Mouse (Mus musculus) hindbrain, postnatal 0 days (tissue): ENCODE data around the gene Gm5072. TPM values are rescaled to one million over a fixed set of nuclear protein-coding genes. Genes with fewer than 3 reads are reported as not detected.
"Not testable (repeated sequence)": the region's sequence is repeated elsewhere in the genome, so short reads cannot be mapped to it uniquely, and the experiment has no call there.

Experiments used
- ATAC-seq: fragments of 200-750 bp; cut with Nextera tagmentation; 2 replicates; pipeline ENCODE4 v1.8.0; 2017; ENCODE audit warnings: mild to moderate bottlenecking, moderate TSS enrichment, moderate library complexity
- DNase-seq: peaks from one replicate; pipeline ENCODE4 v3.0.0-alpha.2; 2015; ENCODE audit warnings: low spot score
- H3K27ac ChIP-seq: fragments of 300-500 bp; sonication (generic); 2 replicates; pipeline ENCODE4 v1.5.1; 2014; ENCODE audit warnings: mild to moderate bottlenecking
- H3K27me3 ChIP-seq: fragments of 300-500 bp; sonication (generic); 2 replicates; pipeline ENCODE4 v1.6.1; 2014; ENCODE audit warnings: low read length, mixed read lengths; ENCODE audit not compliant: insufficient read depth
- H3K36me3 ChIP-seq: fragments of 300-500 bp; sonication (generic); 2 replicates; pipeline ENCODE4 v1.6.1; 2014; ENCODE audit warnings: low read length, mixed read lengths; ENCODE audit not compliant: insufficient read depth
- H3K4me1 ChIP-seq: fragments of 300-500 bp; sonication (generic); 2 replicates; pipeline ENCODE4 v1.6.1; 2014; ENCODE audit warnings: antibody characterized with exemption, low read length, mixed read lengths; ENCODE audit not compliant: insufficient read depth
- H3K4me2 ChIP-seq: fragments of 300-500 bp; sonication (generic); 2 replicates; pipeline ENCODE4 v1.6.1; 2014; ENCODE audit warnings: low read depth, mild to moderate bottlenecking, low read length, moderate library complexity, mixed read lengths
- H3K4me3 ChIP-seq: fragments of 300-500 bp; sonication (generic); 2 replicates; pipeline ENCODE4 v1.5.1; 2014; ENCODE audit warnings: low read length
- H3K9ac ChIP-seq: fragments of 300-500 bp; sonication (generic); replicated peaks from 2 replicates; pipeline ENCODE4 v1.6.1; 2014; ENCODE audit warnings: mild to moderate bottlenecking, low read length, moderate library complexity, mixed read lengths
- H3K9me3 ChIP-seq: fragments of 300-500 bp; sonication (generic); 2 replicates; pipeline ENCODE4 v1.6.1; 2016; ENCODE audit warnings: low read length, mixed read lengths
- WGBS: fragments of 180-500 bp; shearing (Covaris S2); extraction: QIAGEN DNeasy Blood & Tissue Kit; methylation state at CpG from one replicate; pipeline ENCODE4 v1.1.7; 2014; 5-methylcytosine and 5-hydroxymethylcytosine counted together
- polyA plus RNA-seq: library from polyadenylated mRNA; unstranded; fragments of >200 nt; fragmentation: Nextera tagmentation; extraction: Ambion mirVana; gene quantifications from 2 replicates; pipeline ENCODE4 v1.2.1, GENCODE M21; 2015
- total RNA-seq: library from RNA; depleted of rRNA; stranded (reverse); fragments of >200 nt; gene quantifications from 2 replicates; pipeline ENCODE4 v1.2.3, GENCODE M21; 2014; rRNA removed

Gm5072 gene
- total RNA-seq, result not detected in 2 replicates
- polyA plus RNA-seq, result not detected in 2 replicates

GRCm38 (mm10) chrX:91392200-91392599, at the start of gene Gm5072:
TSS of gene Gm5072 (plus strand) at chrX:91392500.
- ATAC-seq, H3K27ac ChIP-seq, H3K4me1 ChIP-seq, DNase-seq, H3K4me2 ChIP-seq, H3K9ac ChIP-seq, H3K9me3 ChIP-seq, H3K27me3 ChIP-seq, H3K36me3 ChIP-seq, H3K4me3 ChIP-seq: not testable (repeated sequence)
- no CpG with 5 or more reads among the region's 5 CpGs for WGBS

Other genes with a start within 250 kb of the Gm5072 start
- gene Mageb2, start 60.8 kb upstream of the Gm5072 start, total RNA-seq, result not detected in 2 replicates
- not detected in 2 replicates for gene Mageb2, start 60.8 kb upstream of the Gm5072 start, polyA plus RNA-seq
- gene Gm8914, start 87.6 kb downstream of the Gm5072 start, total RNA-seq, result not detected in 2 replicates
- not detected in 2 replicates for gene Gm8914, start 87.6 kb downstream of the Gm5072 start, polyA plus RNA-seq
- not detected in 2 replicates for gene 1700084M14Rik, start 183.4 kb downstream of the Gm5072 start, total RNA-seq
- gene 1700084M14Rik, start 183.4 kb downstream of the Gm5072 start, polyA plus RNA-seq, result not detected in 2 replicates
- gene Gm14781, start 239.7 kb downstream of the Gm5072 start, total RNA-seq, result not detected in 2 replicates
- gene Gm14781, start 239.7 kb downstream of the Gm5072 start, polyA plus RNA-seq, result not detected in 2 replicates